Mouse (Mus musculus) stomach, postnatal 0 days (tissue): ENCODE results near the gene Sfrp2.

Source experiments
- CTCF ChIP-seq: IDR thresholded peaks from 2 replicates; pipeline ENCODE4 v1.5.1; 2016; ENCODE audit warnings: antibody characterized with exemption, low read depth, mild to moderate bottlenecking, moderate library complexity
- EP300 ChIP-seq: optimal IDR thresholded peaks from 2 replicates; pipeline ENCODE3; 2016; ENCODE audit warnings: antibody characterized with exemption

GRCm38 (mm10) chr3:83752196-83752595, 13.9 kb upstream of the Sfrp2 start:
- no peak for TF ChIP-seq EP300
- TF ChIP-seq CTCF = no peak
